Mouse (Mus musculus): ENCODE measurements around the gene Msln. TPM values are rescaled to one million over a fixed set of nuclear protein-coding genes. Genes with fewer than 3 reads are reported as not detected.

Gene Msln
- total RNA-seq, 4 experiments from 2014 or later = 9.8 to 20.9 (median 17.6) TPM

- no peak for DNase-seq (ENCODE audit: low spot score)
These were observed 28.9 kb downstream of the Msln start for GRCm38 (mm10) chr17:25725264-25725663.

DNA sequence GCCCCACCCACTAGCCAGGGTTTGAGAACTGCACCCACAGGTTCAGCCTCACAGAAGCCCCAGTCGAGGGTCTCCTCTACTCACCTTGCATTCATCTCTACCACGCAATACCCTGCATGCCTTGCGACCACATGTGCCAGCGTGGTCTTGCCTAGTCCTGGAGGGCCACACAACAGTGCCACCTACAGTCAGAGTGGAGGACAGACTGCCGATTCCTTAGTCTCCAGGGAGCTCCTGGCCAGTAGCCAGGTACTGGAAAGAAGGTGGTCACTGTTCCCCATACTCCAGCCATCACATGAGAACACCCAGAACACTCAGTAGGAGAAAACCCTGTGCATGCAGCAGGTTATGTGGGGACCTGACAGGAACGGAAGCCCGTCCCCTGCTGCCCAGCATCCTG lies 30.3 kb downstream of the Msln start:
- DNase-seq (ENCODE audit: low spot score) = no peak

- DNase-seq (ENCODE audit: low spot score) = no peak
These were observed 30.7 kb downstream of the Msln start for GRCm38 (mm10) chr17:25723470-25723869.

DNA sequence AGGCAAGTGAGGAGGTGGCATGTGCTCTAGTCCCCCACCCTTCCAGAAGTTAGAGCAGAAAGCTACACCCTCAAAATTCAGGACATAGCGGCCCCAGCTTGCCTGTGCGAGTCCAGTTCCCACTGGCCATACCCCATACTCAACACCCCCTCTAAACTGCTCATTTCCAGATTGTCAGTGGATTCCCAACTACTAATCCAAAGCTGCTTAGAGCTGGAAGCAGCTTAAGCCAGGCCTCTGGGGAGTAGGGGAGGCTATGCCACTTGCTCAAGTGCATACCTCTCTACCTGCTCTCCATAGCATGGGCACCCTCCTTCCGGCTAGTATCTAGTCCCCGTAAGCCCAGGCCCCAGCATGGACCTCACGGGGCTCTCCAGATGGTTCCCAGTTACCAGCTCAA lies 32.7 kb downstream of the Msln start:
- DNase-seq (ENCODE audit: low spot score) = no peak

GRCm38 (mm10) chr17:25717691-25718090 lies 36.5 kb downstream of the Msln start:
- no peak for DNase-seq (ENCODE audit: low spot score)

DNA sequence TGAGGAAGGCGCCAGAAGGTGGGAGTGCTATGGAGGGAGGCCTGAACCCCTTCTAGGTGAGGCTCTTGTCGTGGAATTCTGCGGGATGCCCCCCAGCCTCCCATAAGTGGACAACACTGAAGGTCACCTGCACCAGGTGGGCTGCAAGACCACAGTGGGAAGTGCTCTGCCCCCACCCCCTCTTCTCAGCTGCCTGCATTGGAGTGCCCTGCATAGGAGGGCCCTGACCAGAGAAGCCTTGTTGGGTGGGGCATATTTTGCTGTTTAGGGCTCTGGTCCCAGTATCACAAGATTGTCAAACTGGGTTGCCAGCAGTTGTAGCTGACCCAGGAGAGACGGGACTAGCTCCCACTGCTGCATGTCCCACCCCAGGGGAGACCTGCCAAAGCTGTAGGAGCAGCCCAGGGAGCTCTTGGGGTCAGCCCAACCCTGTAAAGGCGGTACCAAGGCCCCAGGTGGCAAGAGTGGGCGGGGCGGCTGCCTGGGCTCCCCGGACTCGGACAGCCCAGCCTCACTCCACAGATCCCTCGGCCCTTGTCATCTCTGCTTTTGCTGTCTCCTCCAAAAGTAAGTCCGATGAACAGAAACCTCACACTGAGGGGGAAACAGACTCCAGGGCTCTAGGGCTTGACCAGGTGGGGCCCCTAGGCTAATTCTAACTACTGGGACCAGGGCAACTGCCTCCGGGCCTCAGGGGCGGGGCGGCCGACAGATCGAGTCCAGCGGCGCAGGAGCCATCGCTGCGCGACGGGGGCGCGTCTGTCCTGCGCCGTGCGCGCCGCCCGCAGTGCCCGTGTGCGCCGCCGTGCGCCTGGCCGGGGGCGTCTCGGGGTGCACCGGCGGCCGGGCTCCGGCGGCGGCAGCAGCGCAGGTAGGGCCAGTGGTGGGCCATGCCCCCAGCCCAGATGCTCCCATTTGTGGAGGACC lies 37.2 kb downstream of the Msln start, which contains the start of gene Gng13:
TSS of gene Gng13 (plus strand) at position 461 of the 927 bp plus-strand sequence.
- no peak for DNase-seq (ENCODE audit: low spot score)

DNA sequence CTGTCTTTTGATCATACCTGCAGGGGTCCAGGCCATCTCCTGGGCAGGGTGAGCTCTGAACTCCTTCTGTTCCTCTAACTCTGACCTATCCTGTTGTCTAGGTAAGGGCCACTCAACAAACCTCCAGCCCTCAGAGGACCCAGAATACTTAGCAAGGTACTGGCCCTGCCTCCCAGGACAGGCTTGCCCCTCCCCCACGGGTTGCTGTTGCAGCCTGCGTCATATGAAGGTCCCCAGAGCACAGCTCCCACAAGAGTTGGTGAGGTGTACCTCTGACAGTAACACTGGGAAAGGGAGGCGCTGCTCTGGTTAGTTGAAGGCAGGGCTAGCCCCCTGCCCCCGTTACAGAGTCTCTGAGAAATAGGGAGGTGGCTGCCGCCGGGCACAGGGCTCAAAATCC lies 38.0 kb downstream of the Msln start:
- no peak for DNase-seq (ENCODE audit: low spot score)

GRCm38 (mm10) chr17:25715627-25716026 lies 38.6 kb downstream of the Msln start:
- no peak for DNase-seq (ENCODE audit: low spot score)

DNA sequence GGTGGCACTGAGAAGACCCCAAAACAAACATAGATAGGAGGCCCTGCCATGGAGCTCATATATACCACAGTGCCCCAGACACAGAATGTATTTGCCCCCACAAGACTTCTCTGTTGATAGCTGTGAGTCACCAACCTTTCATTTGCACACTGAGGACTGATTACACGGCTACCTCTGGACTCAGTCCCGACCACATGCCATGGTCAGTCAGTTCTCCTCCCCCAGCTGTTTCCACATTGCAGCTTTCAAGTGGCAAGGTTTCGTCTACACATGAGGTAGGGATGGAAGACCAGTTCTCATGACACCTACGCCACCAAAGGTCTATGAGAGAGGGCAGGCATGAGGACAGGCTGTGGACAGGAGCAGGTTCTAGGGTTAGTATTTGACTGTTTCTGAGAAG lies 43.0 kb downstream of the Msln start:
- no peak for DNase-seq (ENCODE audit: low spot score)

- no peak for DNase-seq (ENCODE audit: low spot score)
These were observed 44.2 kb downstream of the Msln start for GRCm38 (mm10) chr17:25709994-25710393.

- no peak for DNase-seq (ENCODE audit: low spot score)
These were observed 53.2 kb downstream of the Msln start for GRCm38 (mm10) chr17:25700863-25701496.

Small RNA genes lying within 50 kb of the gene (microRNA-seq; reads per million reads assigned to microRNA genes)
- gene Gm25083 (not detected), gene Mir6966 (2.8 reads per million, percentile 1 among the genes with 10 or more reads in this experiment)

Other genes starting within 250 kb of the Msln start
- under 1 TPM; 0.24 to 0.37 (median 0.32) TPM for gene Sox8, start 183.7 kb downstream of the Msln start, total RNA-seq (2022)
- 10 to 100 TPM; 30.7 to 34.2 (median 33.8) TPM for gene Lmf1, start 175.3 kb downstream of the Msln start, total RNA-seq (2022)
- 1 to 10 TPM in 2 of 4 experiments, not detected in 2; 1.1 to 2.0 TPM for gene Gng13, start 37.2 kb downstream of the Msln start, total RNA-seq (2022)
- 1 to 10 TPM; 1.2 to 2.1 (median 1.6) TPM for gene Chtf18, start 27.0 kb downstream of the Msln start, total RNA-seq (2022)
- gene Rpusd1, start 26.7 kb downstream of the Msln start, total RNA-seq (2022) = 1 to 10 TPM; 4.5 to 5.3 (median 4.6) TPM
- gene Mslnl, start 18.3 kb downstream of the Msln start, total RNA-seq (2022) = not detected
- 10 to 100 TPM; 43.8 to 48.8 (median 46.6) TPM for gene Narfl, start 19.4 kb upstream of the Msln start, total RNA-seq (2022)
- 10 to 100 TPM in 3 of 4 experiments, 1 to 10 TPM in 1; 8.5 to 18.4 (median 12.1) TPM for gene Haghl, start 31.3 kb upstream of the Msln start, total RNA-seq (2022)
- under 1 TPM in 1 of 4 experiments, not detected in 3; 0.38 TPM for gene Ccdc78, start 32.2 kb upstream of the Msln start, total RNA-seq (2022)
- gene Fam173a, start 38.5 kb upstream of the Msln start, total RNA-seq (2022) = 10 to 100 TPM; 40.7 to 49.9 (median 44.9) TPM
- gene AC134908.4, start 41.3 kb upstream of the Msln start, total RNA-seq (2022) = 1 to 10 TPM in 1 of 4 experiments, under 1 TPM in 1, not detected in 2; 0.72 to 1.8 TPM
- gene Metrn, start 42.8 kb upstream of the Msln start, total RNA-seq (2022) = 10 to 100 TPM; 58.8 to 75.3 (median 65.7) TPM
- gene Fbxl16, start 54.7 kb upstream of the Msln start, total RNA-seq (2022) = 1 to 10 TPM; 1.2 to 1.9 (median 1.5) TPM
- gene Wdr24, start 69.2 kb upstream of the Msln start, total RNA-seq (2022) = 10 to 100 TPM; 11.2 to 12.6 (median 12.1) TPM
- gene Jmjd8, start 74.5 kb upstream of the Msln start, total RNA-seq (2022) = 10 to 100 TPM; 34.2 to 39.6 (median 34.8) TPM
- gene Stub1, start 79.0 kb upstream of the Msln start, total RNA-seq (2022) = 100 to 1,000 TPM; 129 to 137 (median 130) TPM
- 1 to 10 TPM in 3 of 4 experiments, under 1 TPM in 1; 0.97 to 5.1 (median 1.6) TPM for gene Rhbdl1, start 82.9 kb upstream of the Msln start, total RNA-seq (2022)
- gene Gm20683, start 87.4 kb upstream of the Msln start, total RNA-seq (2022) = 1 to 10 TPM; 2.2 to 4.4 (median 3.8) TPM
- gene Rhot2, start 90.5 kb upstream of the Msln start, total RNA-seq (2022) = 100 to 1,000 TPM; 128 to 153 (median 135) TPM
- 1 to 10 TPM; 1.4 to 2.1 (median 1.6) TPM for gene Wdr90, start 107.1 kb upstream of the Msln start, total RNA-seq (2022)
- 100 to 1,000 TPM; 211 to 282 (median 267) TPM for gene Mcrip2, start 114.4 kb upstream of the Msln start, total RNA-seq (2022)
- 10 to 100 TPM; 13.6 to 16.8 (median 14.5) TPM for gene Mettl26, start 120.7 kb upstream of the Msln start, total RNA-seq (2022)
- under 1 TPM; 0.44 to 0.57 (median 0.51) TPM for gene Wfikkn1, start 126.5 kb upstream of the Msln start, total RNA-seq (2022)
- gene Rab40c, start 165.3 kb upstream of the Msln start, total RNA-seq (2022) = 10 to 100 TPM; 17.3 to 20.1 (median 17.7) TPM
- 10 to 100 TPM; 37.3 to 48.3 (median 47.8) TPM for gene Pigq, start 190.6 kb upstream of the Msln start, total RNA-seq (2022)
- gene Nhlrc4, start 190.6 kb upstream of the Msln start, total RNA-seq (2022) = under 1 TPM in 1 of 4 experiments, not detected in 3; 0.41 TPM
- gene A930017K11Rik, start 198.2 kb upstream of the Msln start, total RNA-seq (2022) = under 1 TPM; 0.24 to 0.85 (median 0.36) TPM
- 1 to 10 TPM; 5.4 to 8.1 (median 6.8) TPM for gene Capn15, start 231.4 kb upstream of the Msln start, total RNA-seq (2022)